Mouse (Mus musculus): ENCODE data around the gene Smurf1. TPM values are rescaled to one million over a fixed set of nuclear protein-coding genes. Genes with fewer than 3 reads are reported as not detected.

Smurf1 gene
- polyA plus RNA-seq, 1 experiment from 2014 or later = 11.6 TPM

- Histone ChIP-seq H3K9ac (ENCODE audit: low read length) (no peak overlapping the region), H3K4me3 (ENCODE audit: low read depth, low read length) (no peak overlapping the region), H3K27ac (replicated peaks) (no peak overlapping the region), H3K9me3 (ENCODE audit: control insufficient read depth, low read length) (no peaks in the 10 kb centered on the region), H3K4me1 (replicated peaks; ENCODE audit: control insufficient read depth, insufficient read depth) (no peaks in the 10 kb centered on the region), H3K4me2 (replicated peaks; ENCODE audit: low read depth) (no peak overlapping the region), H3K36me3 (ENCODE audit: control insufficient read depth, insufficient read depth, low read length) (peaks cover 38% of the 10 kb centered on the region), H3K27me3 (ENCODE audit: control insufficient read depth, insufficient read depth, low read length) (no peaks in the 10 kb centered on the region)
- no peak for DNase-seq (ENCODE audit: low spot score)
- no peak for ATAC-seq (ENCODE audit: low FRiP score, low TSS enrichment)
- 84% methylated on average over 14 of the region's 14 CpGs for WGBS
- TF ChIP-seq CTCF (IDR thresholded peaks at IDR 0.05; ENCODE audit: low read depth) = no peak
- TF ChIP-seq EP300 (optimal IDR thresholded peaks at IDR 0.05) = no peak
Observed at GRCm38 (mm10) chr5:144881670-144882399, 83.8 kb downstream of the Smurf1 start.

GRCm38 (mm10) chr5:144877021-144877420 is 88.6 kb downstream of the Smurf1 start:
- DNase-seq (ENCODE audit: low spot score) (no peak), ATAC-seq (ENCODE audit: low FRiP score, low TSS enrichment) (no peak)
- TF ChIP-seq CTCF (IDR thresholded peaks at IDR 0.05; ENCODE audit: low read depth) (no peak), EP300 (optimal IDR thresholded peaks at IDR 0.05) (no peak)
- Histone ChIP-seq H3K9me3 (ENCODE audit: control insufficient read depth, low read length) (no peaks in the 10 kb centered on the region), H3K4me3 (ENCODE audit: low read depth, low read length) (no peak overlapping the region), H3K4me1 (replicated peaks; ENCODE audit: control insufficient read depth, insufficient read depth) (no peaks in the 10 kb centered on the region), H3K27me3 (ENCODE audit: control insufficient read depth, insufficient read depth, low read length) (no peaks in the 10 kb centered on the region), H3K27ac (replicated peaks) (no peak overlapping the region), H3K9ac (ENCODE audit: low read length) (no peak overlapping the region), H3K4me2 (replicated peaks; ENCODE audit: low read depth) (no peak overlapping the region), H3K36me3 (ENCODE audit: control insufficient read depth, insufficient read depth, low read length) (peaks cover 21% of the 10 kb centered on the region)
- 89% methylated on average over 15 of the region's 15 CpGs for WGBS

- Histone ChIP-seq H3K9ac (ENCODE audit: low read length) (no peak overlapping the region), H3K36me3 (ENCODE audit: control insufficient read depth, insufficient read depth, low read length) (peaks cover 11% of the 10 kb centered on the region), H3K9me3 (ENCODE audit: control insufficient read depth, low read length) (no peaks in the 10 kb centered on the region), H3K27ac (replicated peaks) (no peak overlapping the region), H3K27me3 (ENCODE audit: control insufficient read depth, insufficient read depth, low read length) (no peaks in the 10 kb centered on the region), H3K4me2 (replicated peaks; ENCODE audit: low read depth) (no peak overlapping the region), H3K4me1 (replicated peaks; ENCODE audit: control insufficient read depth, insufficient read depth) (no peaks in the 10 kb centered on the region), H3K4me3 (ENCODE audit: low read depth, low read length) (no peak overlapping the region)
- DNase-seq (ENCODE audit: low spot score) (peak; percentile 74), ATAC-seq (ENCODE audit: low FRiP score, low TSS enrichment) (peak; percentile 64)
- WGBS = 9% methylated on average over 13 of the region's 13 CpGs
- TF ChIP-seq CTCF (IDR thresholded peaks at IDR 0.05; ENCODE audit: low read depth) (peak; percentile 97), EP300 (optimal IDR thresholded peaks at IDR 0.05) (no peak)
Observed at GRCm38 (mm10) chr5:144875892-144876291, 89.8 kb downstream of the Smurf1 start.

GRCm38 (mm10) chr5:144875227-144875626 is 90.4 kb downstream of the Smurf1 start:
- ATAC-seq (ENCODE audit: low FRiP score, low TSS enrichment) (no peak), DNase-seq (ENCODE audit: low spot score) (no peak)
- no peak overlapping the region for H3K4me3 ChIP-seq (ENCODE audit: low read depth, low read length)
- H3K4me1 ChIP-seq (replicated peaks; ENCODE audit: control insufficient read depth, insufficient read depth) = no peaks in the 10 kb centered on the region
- no peak overlapping the region for H3K9ac ChIP-seq (ENCODE audit: low read length)
- H3K27ac ChIP-seq (replicated peaks) = no peak overlapping the region
- peaks cover 4% of the 10 kb centered on the region for H3K36me3 ChIP-seq (ENCODE audit: control insufficient read depth, insufficient read depth, low read length)
- H3K27me3 ChIP-seq (ENCODE audit: control insufficient read depth, insufficient read depth, low read length) = no peaks in the 10 kb centered on the region
- H3K9me3 ChIP-seq (ENCODE audit: control insufficient read depth, low read length) = no peaks in the 10 kb centered on the region
- 82% methylated on average over 6 of the region's 6 CpGs for WGBS
- TF ChIP-seq EP300 (optimal IDR thresholded peaks at IDR 0.05) (no peak), CTCF (IDR thresholded peaks at IDR 0.05; ENCODE audit: low read depth) (no peak)
- H3K4me2 ChIP-seq (replicated peaks; ENCODE audit: low read depth) = no peak overlapping the region

GRCm38 (mm10) chr5:144872867-144873266 is 92.8 kb downstream of the Smurf1 start:
- Histone ChIP-seq H3K27ac (replicated peaks) (no peak overlapping the region), H3K27me3 (ENCODE audit: control insufficient read depth, insufficient read depth, low read length) (no peaks in the 10 kb centered on the region), H3K4me1 (replicated peaks; ENCODE audit: control insufficient read depth, insufficient read depth) (no peaks in the 10 kb centered on the region), H3K9me3 (ENCODE audit: control insufficient read depth, low read length) (no peaks in the 10 kb centered on the region), H3K4me3 (ENCODE audit: low read depth, low read length) (no peak overlapping the region), H3K4me2 (replicated peaks; ENCODE audit: low read depth) (no peak overlapping the region), H3K36me3 (ENCODE audit: control insufficient read depth, insufficient read depth, low read length) (no peaks in the 10 kb centered on the region), H3K9ac (ENCODE audit: low read length) (no peak overlapping the region)
- ATAC-seq (ENCODE audit: low FRiP score, low TSS enrichment) (no peak), DNase-seq (ENCODE audit: low spot score) (no peak)
- 75% methylated on average over 3 of the region's 3 CpGs for WGBS
- TF ChIP-seq CTCF (IDR thresholded peaks at IDR 0.05; ENCODE audit: low read depth) (no peak), EP300 (optimal IDR thresholded peaks at IDR 0.05) (no peak)

- ATAC-seq (ENCODE audit: low FRiP score, low TSS enrichment) = no peak
Observed at GRCm38 (mm10) chr5:144872326-144872725, 93.3 kb downstream of the Smurf1 start.

More at GRCm38 (mm10) chr5:144872326-144872725, 93.3 kb downstream of the Smurf1 start:
- WGBS = 72% methylated on average over 5 of the region's 5 CpGs
- no peak overlapping the region for H3K9ac ChIP-seq (ENCODE audit: low read length)
- no peak overlapping the region for H3K4me3 ChIP-seq (ENCODE audit: low read depth, low read length)
- no peaks in the 10 kb centered on the region for H3K36me3 ChIP-seq (ENCODE audit: control insufficient read depth, insufficient read depth, low read length)
- no peak overlapping the region for H3K27ac ChIP-seq (replicated peaks)
- no peak overlapping the region for H3K4me2 ChIP-seq (replicated peaks; ENCODE audit: low read depth)
- no peaks in the 10 kb centered on the region for H3K9me3 ChIP-seq (ENCODE audit: control insufficient read depth, low read length)
- no peak for DNase-seq (ENCODE audit: low spot score)
- H3K27me3 ChIP-seq (ENCODE audit: control insufficient read depth, insufficient read depth, low read length) = no peaks in the 10 kb centered on the region
- TF ChIP-seq EP300 (optimal IDR thresholded peaks at IDR 0.05) = no peak
- no peak for TF ChIP-seq CTCF (IDR thresholded peaks at IDR 0.05; ENCODE audit: low read depth)
- no peaks in the 10 kb centered on the region for H3K4me1 ChIP-seq (replicated peaks; ENCODE audit: control insufficient read depth, insufficient read depth)
